Mouse (Mus musculus) thymus, postnatal 10 days (tissue): ENCODE data around the gene Edaradd.
A peak's percentile ranks its signal among the peaks of the same experiment; 100 is the strongest.

Source experiments
- DNase-seq, 2 experiments: peaks; one replicate each; pipeline ENCODE4 v3.0.0; 2021; ENCODE audit warnings: low spot score in 2 of 2

Edaradd gene

DNA sequence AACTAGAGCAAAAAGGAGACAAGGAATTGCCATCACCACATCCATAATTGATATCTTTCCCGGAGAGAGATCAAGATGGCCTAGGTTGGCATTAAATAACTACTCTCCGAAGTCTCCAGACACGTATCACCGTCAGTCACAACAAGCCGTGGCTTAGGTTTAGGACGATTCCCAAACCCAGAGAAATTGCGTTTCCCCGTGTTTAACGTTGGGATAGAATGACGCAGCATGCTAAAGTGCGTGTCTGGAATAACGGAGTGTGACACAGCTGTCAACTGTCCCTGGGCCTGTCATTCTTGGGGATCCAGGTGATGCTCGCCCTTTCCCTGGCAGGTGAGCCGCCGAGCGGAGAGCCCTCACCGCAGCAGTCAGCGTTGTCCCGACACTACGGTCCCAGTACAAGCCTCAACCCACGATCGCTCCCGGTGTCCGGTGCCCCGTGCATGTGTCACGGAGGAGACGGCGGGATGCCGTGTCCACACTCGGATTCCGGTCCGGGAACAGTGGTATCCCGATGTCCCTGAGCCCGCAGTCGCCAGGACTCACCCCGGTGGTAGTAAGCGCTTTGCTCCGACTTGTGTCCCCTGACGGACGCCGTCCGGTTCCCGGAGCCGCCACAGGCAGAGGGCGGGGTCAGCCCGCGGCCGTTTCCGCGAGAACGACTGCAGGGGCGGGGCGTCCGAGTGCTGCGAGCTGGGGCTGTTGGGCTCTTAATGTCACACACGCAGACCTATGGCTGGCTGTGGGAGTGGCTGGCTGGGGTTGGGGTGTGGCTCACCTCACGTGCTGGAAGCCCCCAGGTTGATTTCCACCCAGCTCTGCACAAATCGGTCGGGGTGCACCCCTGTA, 59.1 kb downstream of the Edaradd start:
- DNase-seq = peak; percentile 91

DNA sequence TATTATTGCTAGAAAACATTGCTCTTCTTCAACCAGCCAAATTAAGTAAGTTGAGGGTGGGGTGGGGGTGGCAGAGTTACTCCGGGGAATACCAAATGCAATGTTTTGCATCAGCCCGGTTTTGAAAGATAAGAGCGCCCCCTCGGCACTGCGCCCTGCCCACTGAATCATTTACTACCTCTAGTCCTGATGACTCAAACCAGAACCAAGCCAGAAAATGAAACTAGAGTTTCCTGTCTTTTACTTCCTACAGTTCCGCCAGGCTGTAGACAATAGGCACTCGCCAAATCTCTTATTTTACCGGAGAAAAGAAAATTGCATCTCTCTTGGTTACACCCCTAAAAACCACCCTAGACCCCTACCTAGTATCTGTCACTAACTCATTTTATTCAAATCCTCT, 59.8 kb downstream of the Edaradd start:
- DNase-seq = peak; percentile 54 to 63

DNA sequence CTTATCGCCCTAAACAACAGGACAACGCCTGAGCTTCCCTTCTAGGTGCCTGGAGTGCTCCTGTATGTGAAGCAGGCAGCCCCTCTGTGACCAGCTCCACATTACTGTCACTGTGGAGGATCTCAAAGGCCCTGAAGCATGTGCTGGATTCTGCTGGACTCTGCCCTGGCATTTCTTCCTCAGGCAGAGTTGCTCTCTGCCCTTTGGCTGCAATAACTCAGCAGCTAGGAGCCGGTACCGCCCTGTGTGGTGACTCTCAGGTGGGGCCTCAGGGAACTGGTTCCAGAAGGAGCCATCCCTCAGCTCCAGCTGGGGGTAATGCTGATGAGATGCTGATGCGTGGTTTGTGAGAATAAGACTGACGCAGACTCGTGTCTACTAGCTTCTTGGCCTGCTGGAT, 63.5 kb downstream of the Edaradd start:
- DNase-seq = no peak

DNA sequence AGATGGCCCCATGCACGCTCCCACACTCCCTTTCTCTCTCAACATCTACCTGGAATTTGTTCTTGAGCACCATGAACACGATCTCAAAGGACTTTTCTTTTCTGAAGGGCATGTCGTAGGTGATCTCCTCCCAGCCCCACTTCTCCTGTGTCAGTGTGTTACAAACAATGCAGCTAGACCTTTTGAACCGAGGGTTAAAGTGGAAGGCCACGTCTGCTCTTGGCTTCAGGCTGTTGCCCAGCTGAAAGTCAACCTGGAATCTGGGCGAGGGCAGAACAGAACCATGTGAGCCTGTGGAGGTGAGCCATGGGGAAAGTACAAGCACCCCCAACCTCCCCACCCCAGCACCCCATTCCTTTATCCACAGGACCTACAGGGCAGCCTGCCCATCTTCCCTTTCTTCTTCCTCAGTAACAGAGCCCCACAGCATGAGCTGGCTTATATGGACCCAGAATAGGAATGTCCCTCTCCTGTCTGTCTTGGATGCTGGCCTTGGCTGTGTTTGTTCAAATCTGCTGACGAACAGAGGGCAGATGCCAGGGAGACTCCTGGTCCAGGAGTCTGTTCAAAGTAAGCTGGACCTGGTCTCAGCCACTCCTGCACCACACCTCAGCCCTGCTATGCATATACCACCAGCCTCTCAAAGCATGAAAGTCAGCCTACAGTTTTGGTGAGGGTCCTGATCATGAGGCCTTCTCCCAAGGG, 65.4 kb downstream of the Edaradd start:
- no peak for DNase-seq

DNA sequence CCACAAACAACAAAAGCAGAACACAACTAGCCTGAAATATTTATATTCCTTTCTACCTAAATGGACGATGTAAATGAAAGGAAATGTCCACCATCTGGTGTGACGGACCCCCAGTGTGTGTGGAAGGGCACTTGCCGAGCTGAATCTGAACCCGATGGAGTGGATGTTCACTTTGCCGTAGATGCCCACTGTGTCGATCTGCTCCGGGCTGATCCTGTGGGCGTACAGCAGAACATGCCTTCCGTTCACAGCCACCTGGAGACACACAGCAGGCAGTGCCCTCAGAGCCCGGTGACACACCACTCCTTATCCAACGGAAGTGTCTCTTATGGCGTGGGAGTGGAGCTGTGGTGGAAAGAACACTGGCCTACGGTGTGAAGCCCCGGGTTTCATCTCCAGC, 67.1 kb downstream of the Edaradd start:
- no peak for DNase-seq

DNA sequence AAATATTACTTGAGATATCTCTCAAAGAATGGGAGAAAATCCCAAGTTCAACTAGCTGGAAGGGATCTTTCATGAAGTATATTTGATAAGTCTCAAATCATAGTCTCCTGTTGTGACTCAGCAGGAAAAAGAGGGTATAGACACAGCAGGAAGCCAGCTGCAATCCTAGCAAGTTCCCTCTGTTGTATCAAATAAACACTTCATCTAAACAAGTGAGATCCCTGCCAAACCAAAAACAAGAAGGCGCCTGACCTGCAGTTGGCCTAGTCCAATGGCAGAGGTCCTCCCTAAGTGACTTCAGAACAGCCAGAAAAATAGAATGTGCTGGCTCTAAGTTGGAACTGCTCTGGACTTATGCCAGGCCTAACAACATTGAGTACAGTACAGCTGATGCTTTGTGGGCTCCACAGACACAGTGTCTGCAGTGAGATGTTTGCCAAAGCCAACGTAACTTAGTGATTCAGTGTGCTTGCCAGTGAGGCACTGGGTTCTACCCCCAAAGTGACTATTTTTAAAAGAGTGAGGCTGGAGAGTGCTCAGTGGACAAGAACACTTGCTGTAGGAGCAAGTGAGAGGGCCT, 78.1 kb downstream of the Edaradd start:
- DNase-seq = no peak

DNA sequence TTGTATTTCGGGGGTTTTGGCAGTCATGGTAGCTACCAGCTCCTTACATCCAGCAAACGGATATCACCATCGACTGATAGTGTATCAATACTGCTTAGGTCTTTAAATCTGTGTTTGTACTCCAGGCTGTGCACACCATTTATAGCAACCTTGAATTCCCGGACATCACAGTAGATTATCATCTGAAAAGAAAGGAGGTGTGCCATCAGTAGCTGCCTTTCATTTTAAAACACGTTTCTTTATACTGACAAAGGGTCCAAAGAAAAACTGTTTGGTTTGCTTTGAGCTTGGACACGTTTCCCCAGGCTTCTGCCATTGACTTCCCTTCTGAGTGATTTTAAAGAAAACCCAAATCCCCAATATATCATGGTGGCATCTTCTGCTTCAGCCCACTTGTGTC, 79.4 kb downstream of the Edaradd start:
- DNase-seq = no peak

DNA sequence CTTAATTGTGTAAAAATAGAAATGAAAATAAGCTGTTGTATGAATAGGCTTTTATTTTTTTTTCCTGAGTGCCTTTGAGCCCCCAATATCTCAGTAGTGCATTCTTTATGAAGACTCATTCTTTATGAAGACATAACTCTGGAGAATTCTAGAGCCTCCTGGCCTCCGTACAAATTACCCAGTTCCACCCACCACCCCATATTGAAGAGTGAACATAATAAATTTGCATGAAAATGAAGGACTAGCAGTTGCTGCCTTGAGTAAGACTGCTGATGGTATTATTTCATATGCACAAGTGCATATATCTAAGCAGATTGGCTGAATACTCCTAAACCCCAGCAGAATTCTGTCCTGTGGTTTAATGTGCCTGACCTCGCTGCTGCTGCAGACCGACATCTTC, 80.7 kb downstream of the Edaradd start:
- DNase-seq = no peak

DNA sequence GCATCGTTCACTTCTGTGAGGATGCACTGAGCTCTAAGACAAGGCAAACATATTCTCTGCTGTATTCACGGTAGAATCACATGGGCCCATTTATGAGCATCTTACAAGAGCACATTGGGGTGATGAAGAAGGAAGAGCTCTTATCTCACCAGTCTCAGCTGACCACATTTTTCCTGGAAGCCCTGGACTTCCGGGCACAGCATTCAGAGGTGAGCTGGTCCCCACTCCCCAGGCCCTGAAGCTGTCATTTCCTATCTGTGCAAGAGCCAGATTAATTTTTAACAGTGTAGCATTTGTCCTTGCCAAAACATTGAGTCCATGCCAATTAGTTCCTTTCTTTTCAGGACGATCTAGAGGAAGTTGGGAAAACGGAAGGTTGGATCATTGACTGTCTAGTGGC, 86.4 kb downstream of the Edaradd start:
- DNase-seq = no peak

DNA sequence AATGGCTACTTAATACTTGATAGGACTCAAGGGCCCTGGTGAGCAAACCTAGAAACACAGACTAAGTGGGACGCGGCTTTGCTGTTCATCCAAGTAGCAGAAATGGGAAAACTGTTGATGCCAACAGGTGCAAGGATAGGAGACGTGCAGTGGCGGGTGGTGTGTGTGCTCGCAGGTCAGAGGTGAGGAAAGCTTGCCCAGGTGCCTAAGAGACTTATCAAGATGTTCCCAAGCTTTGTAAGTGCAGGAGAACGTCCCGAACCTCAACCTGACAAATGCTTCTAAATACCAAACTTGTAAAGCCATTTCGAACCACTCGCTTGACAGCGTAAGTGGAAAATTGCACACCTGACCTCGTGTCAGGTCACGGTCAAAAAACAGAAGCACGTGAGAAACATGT, 91.7 kb downstream of the Edaradd start:
- DNase-seq = no peak
